Mouse (Mus musculus) kidney, postnatal 10 days (tissue): ENCODE data around the gene Hspb8.

ENCODE experiments used
- DNase-seq: peaks from one replicate; pipeline ENCODE4 v3.0.0; 2021; ENCODE audit warnings: mixed read lengths

The Hspb8 gene

GRCm38 (mm10) chr5:116422699-116423201, at the start of gene Hspb8:
Hspb8 (minus strand) TSS chr5:116422864.
- peak; percentile 84 for DNase-seq

- DNase-seq = no peak
These were observed 38.8 kb upstream of the Hspb8 start for GRCm38 (mm10) chr5:116461354-116462042.

GRCm38 (mm10) chr5:116459970-116460369, 37.3 kb upstream of the Hspb8 start:
- DNase-seq = no peak

GRCm38 (mm10) chr5:116457791-116458190, 35.1 kb upstream of the Hspb8 start:
- no peak for DNase-seq

GRCm38 (mm10) chr5:116456796-116457515, 34.3 kb upstream of the Hspb8 start:
- DNase-seq = no peak

GRCm38 (mm10) chr5:116453401-116453851, 30.8 kb upstream of the Hspb8 start:
- peak; percentile 86 for DNase-seq

- DNase-seq = no peak
These were observed 28.2 kb upstream of the Hspb8 start for GRCm38 (mm10) chr5:116450901-116451300.

- no peak for DNase-seq
These were observed 27.0 kb upstream of the Hspb8 start for GRCm38 (mm10) chr5:116449522-116450225.

GRCm38 (mm10) chr5:116448409-116449191, 25.9 kb upstream of the Hspb8 start:
- DNase-seq = no peak

GRCm38 (mm10) chr5:116447821-116448350, 25.2 kb upstream of the Hspb8 start:
- DNase-seq = no peak

- DNase-seq = no peak
These were observed 23.9 kb upstream of the Hspb8 start for GRCm38 (mm10) chr5:116446552-116446951.

GRCm38 (mm10) chr5:116445634-116446367, 23.1 kb upstream of the Hspb8 start:
- DNase-seq = no peak

GRCm38 (mm10) chr5:116444517-116444916, 21.9 kb upstream of the Hspb8 start:
- no peak for DNase-seq

- no peak for DNase-seq
These were observed 20.8 kb upstream of the Hspb8 start for GRCm38 (mm10) chr5:116443459-116443940.

- DNase-seq = no peak
These were observed 20.2 kb upstream of the Hspb8 start for GRCm38 (mm10) chr5:116442697-116443458.

- no peak for DNase-seq
These were observed 17.6 kb upstream of the Hspb8 start for GRCm38 (mm10) chr5:116440251-116440650.

- no peak for DNase-seq
These were observed 15.7 kb upstream of the Hspb8 start for GRCm38 (mm10) chr5:116438328-116438727.

- no peak for DNase-seq
These were observed 13.5 kb upstream of the Hspb8 start for GRCm38 (mm10) chr5:116436117-116436516.

GRCm38 (mm10) chr5:116434976-116435850, 12.5 kb upstream of the Hspb8 start:
- no peak for DNase-seq

- DNase-seq = no peak
These were observed 10.2 kb upstream of the Hspb8 start for GRCm38 (mm10) chr5:116432871-116433270.
